Mouse (Mus musculus): ENCODE measurements around the gene Fga. TPM values are rescaled to one million over a fixed set of nuclear protein-coding genes. Genes with fewer than 3 reads are reported as not detected.

The Fga gene
- polyA plus RNA-seq (2012; rRNA removed), result 0.05 TPM in 1 of 2 replicates, not detected in the other

GRCm38 (mm10) chr3:83025475-83026301 lies at the start of gene Fga:
TSS of gene Fga (plus strand) at chr3:83026076.
- Histone ChIP-seq H3K27ac (ENCODE audit: insufficient read depth, low read length) (no peak within 1 kb of the TSS), H3K4me1 (ENCODE audit: control insufficient read depth, insufficient read depth, low read length) (no peaks in the 10 kb centered on the region), H3K4me3 (replicated peaks; ENCODE audit: insufficient read depth, low read depth, low read length) (no peak within 1 kb of the TSS), H3K27me3 (ENCODE audit: control insufficient read depth, insufficient read depth, low read length) (no peaks in the 10 kb centered on the region)
- TF ChIP-seq POLR2A (IDR thresholded peaks at IDR 0.05; ENCODE audit: borderline replicate concordance, insufficient read depth, low read length), result no peak
- TF ChIP-seq CTCF (IDR thresholded peaks at IDR 0.05; ENCODE audit: borderline replicate concordance, insufficient read depth, low read depth, low read length), result no peak
- no peak for DNase-seq
- WGBS, result 76% methylated on average over 9 of the region's 9 CpGs

- TF ChIP-seq POLR2A (IDR thresholded peaks at IDR 0.05; ENCODE audit: borderline replicate concordance, insufficient read depth, low read length), result no peak
- no peak for TF ChIP-seq CTCF (IDR thresholded peaks at IDR 0.05; ENCODE audit: borderline replicate concordance, insufficient read depth, low read depth, low read length)
- peak in 1 of 2 experiments; percentile 52 for DNase-seq
- Histone ChIP-seq H3K27me3 (ENCODE audit: control insufficient read depth, insufficient read depth, low read length) (no peaks in the 10 kb centered on the region), H3K27ac (ENCODE audit: insufficient read depth, low read length) (no peak overlapping the region), H3K4me1 (ENCODE audit: control insufficient read depth, insufficient read depth, low read length) (peaks cover 4% of the 10 kb centered on the region; the same call in 1 of the 2 replicates), H3K4me3 (replicated peaks; ENCODE audit: insufficient read depth, low read depth, low read length) (no peak overlapping the region)
- 13% methylated on average over 6 of the region's 6 CpGs for WGBS
These were observed 45.1 kb upstream of the Fga start for GRCm38 (mm10) chr3:82980818-82981217.

GRCm38 (mm10) chr3:82981861-82982260 lies 44.0 kb upstream of the Fga start:
- Histone ChIP-seq H3K4me3 (replicated peaks; ENCODE audit: insufficient read depth, low read depth, low read length) (no peak overlapping the region), H3K4me1 (ENCODE audit: control insufficient read depth, insufficient read depth, low read length) (peaks cover 4% of the 10 kb centered on the region; the same call in 1 of the 2 replicates), H3K27ac (ENCODE audit: insufficient read depth, low read length) (no peak overlapping the region), H3K27me3 (ENCODE audit: control insufficient read depth, insufficient read depth, low read length) (no peaks in the 10 kb centered on the region)
- WGBS, result 7% methylated on average over 8 of the region's 8 CpGs
- TF ChIP-seq CTCF (IDR thresholded peaks at IDR 0.05; ENCODE audit: borderline replicate concordance, insufficient read depth, low read depth, low read length) (no peak), POLR2A (IDR thresholded peaks at IDR 0.05; ENCODE audit: borderline replicate concordance, insufficient read depth, low read length) (no peak)
- DNase-seq, result no peak

GRCm38 (mm10) chr3:82984840-82985239 lies 41.0 kb upstream of the Fga start:
- H3K27ac ChIP-seq (ENCODE audit: insufficient read depth, low read length), result no peak overlapping the region
- H3K27me3 ChIP-seq (ENCODE audit: control insufficient read depth, insufficient read depth, low read length), result no peaks in the 10 kb centered on the region
- DNase-seq, result no peak
- WGBS, result 64% methylated on average over 2 of the region's 2 CpGs
- TF ChIP-seq CTCF (IDR thresholded peaks at IDR 0.05; ENCODE audit: borderline replicate concordance, insufficient read depth, low read depth, low read length) (no peak), POLR2A (IDR thresholded peaks at IDR 0.05; ENCODE audit: borderline replicate concordance, insufficient read depth, low read length) (no peak)
- peaks cover 4% of the 10 kb centered on the region; the same call in 1 of the 2 replicates for H3K4me1 ChIP-seq (ENCODE audit: control insufficient read depth, insufficient read depth, low read length)
- H3K4me3 ChIP-seq (replicated peaks; ENCODE audit: insufficient read depth, low read depth, low read length), result no peak overlapping the region

- 80% methylated on average over 12 of the region's 12 CpGs for WGBS
- H3K27me3 ChIP-seq (ENCODE audit: control insufficient read depth, insufficient read depth, low read length), result no peaks in the 10 kb centered on the region; the same call in 1 of the 2 replicates
- no peak overlapping the region for H3K27ac ChIP-seq (ENCODE audit: insufficient read depth, low read length)
- no peak for DNase-seq
- no peaks in the 10 kb centered on the region for H3K4me1 ChIP-seq (ENCODE audit: control insufficient read depth, insufficient read depth, low read length)
- TF ChIP-seq CTCF (IDR thresholded peaks at IDR 0.05; ENCODE audit: borderline replicate concordance, insufficient read depth, low read depth, low read length) (no peak), POLR2A (IDR thresholded peaks at IDR 0.05; ENCODE audit: borderline replicate concordance, insufficient read depth, low read length) (no peak)
- H3K4me3 ChIP-seq (replicated peaks; ENCODE audit: insufficient read depth, low read depth, low read length), result no peak overlapping the region
These were observed 33.9 kb upstream of the Fga start for GRCm38 (mm10) chr3:82991963-82992362.

GRCm38 (mm10) chr3:82992956-82993355 lies 32.9 kb upstream of the Fga start:
- Histone ChIP-seq H3K27ac (ENCODE audit: insufficient read depth, low read length) (no peak overlapping the region), H3K4me1 (ENCODE audit: control insufficient read depth, insufficient read depth, low read length) (no peaks in the 10 kb centered on the region), H3K27me3 (ENCODE audit: control insufficient read depth, insufficient read depth, low read length) (no peaks in the 10 kb centered on the region; the same call in 1 of the 2 replicates), H3K4me3 (replicated peaks; ENCODE audit: insufficient read depth, low read depth, low read length) (no peak overlapping the region)
- no peak for DNase-seq
- no peak for TF ChIP-seq POLR2A (IDR thresholded peaks at IDR 0.05; ENCODE audit: borderline replicate concordance, insufficient read depth, low read length)
- no peak for TF ChIP-seq CTCF (IDR thresholded peaks at IDR 0.05; ENCODE audit: borderline replicate concordance, insufficient read depth, low read depth, low read length)
- 91% methylated on average over 6 of the region's 6 CpGs for WGBS

- H3K27ac ChIP-seq (ENCODE audit: insufficient read depth, low read length), result no peak overlapping the region
- DNase-seq, result peak; percentile 25 to 29
- no peak overlapping the region for H3K4me3 ChIP-seq (replicated peaks; ENCODE audit: insufficient read depth, low read depth, low read length)
- 3% methylated on average over 24 of the region's 24 CpGs for WGBS
- no peaks in the 10 kb centered on the region; the same call in 1 of the 2 replicates for H3K27me3 ChIP-seq (ENCODE audit: control insufficient read depth, insufficient read depth, low read length)
- H3K4me1 ChIP-seq (ENCODE audit: control insufficient read depth, insufficient read depth, low read length), result no peaks in the 10 kb centered on the region
- TF ChIP-seq CTCF (IDR thresholded peaks at IDR 0.05; ENCODE audit: borderline replicate concordance, insufficient read depth, low read depth, low read length), result peak; percentile 28; the same call in 1 of the 2 replicates
- TF ChIP-seq POLR2A (IDR thresholded peaks at IDR 0.05; ENCODE audit: borderline replicate concordance, insufficient read depth, low read length), result no peak
These were observed 30.5 kb upstream of the Fga start for GRCm38 (mm10) chr3:82995368-82995767.

GRCm38 (mm10) chr3:82996656-82997055 lies 29.2 kb upstream of the Fga start:
- Histone ChIP-seq H3K4me1 (ENCODE audit: control insufficient read depth, insufficient read depth, low read length) (no peaks in the 10 kb centered on the region), H3K27me3 (ENCODE audit: control insufficient read depth, insufficient read depth, low read length) (no peaks in the 10 kb centered on the region; the same call in 1 of the 2 replicates), H3K4me3 (replicated peaks; ENCODE audit: insufficient read depth, low read depth, low read length) (no peak overlapping the region), H3K27ac (ENCODE audit: insufficient read depth, low read length) (no peak overlapping the region)
- DNase-seq, result no peak
- TF ChIP-seq CTCF (IDR thresholded peaks at IDR 0.05; ENCODE audit: borderline replicate concordance, insufficient read depth, low read depth, low read length) (no peak), POLR2A (IDR thresholded peaks at IDR 0.05; ENCODE audit: borderline replicate concordance, insufficient read depth, low read length) (no peak)
- 85% methylated on average over 3 of the region's 3 CpGs for WGBS

Measured in cerebellum, adult 2 months (tissue).